Mouse (Mus musculus): ENCODE data around the gene Actn3.
"Not testable (repeated sequence)": the region's sequence is repeated elsewhere in the genome, so short reads cannot be mapped to it uniquely, and the experiment has no call there.

Gene Actn3

GRCm38 (mm10) chr19:4859081-4859480 lies 18.6 kb downstream of the Actn3 start:
- no peak for DNase-seq (ENCODE audit: low spot score in 2 of 2)

GRCm38 (mm10) chr19:4855951-4856350 lies 21.8 kb downstream of the Actn3 start:
- no peak for DNase-seq (ENCODE audit: low spot score in 2 of 2)

GRCm38 (mm10) chr19:4855470-4855820 lies 22.3 kb downstream of the Actn3 start:
- DNase-seq (ENCODE audit: low spot score in 2 of 2): no peak

GRCm38 (mm10) chr19:4854552-4855469 lies 22.9 kb downstream of the Actn3 start, which contains the start of gene Ctsf:
TSS of gene Ctsf (plus strand) at chr19:4855130.
- DNase-seq (ENCODE audit: low spot score in 2 of 2): peak; percentile 69 to 89

GRCm38 (mm10) chr19:4850281-4850680 lies 27.4 kb downstream of the Actn3 start:
- DNase-seq (ENCODE audit: low spot score in 2 of 2): no peak

- no peak for DNase-seq (ENCODE audit: low spot score in 2 of 2)
Observed at GRCm38 (mm10) chr19:4849800-4850199, 27.9 kb downstream of the Actn3 start.

- no peak for DNase-seq (ENCODE audit: low spot score in 2 of 2)
Observed at GRCm38 (mm10) chr19:4847490-4847889, 30.2 kb downstream of the Actn3 start.

GRCm38 (mm10) chr19:4845846-4846245 lies 31.9 kb downstream of the Actn3 start:
- no peak for DNase-seq (ENCODE audit: low spot score in 2 of 2)

- DNase-seq (ENCODE audit: low spot score in 2 of 2): no peak
Observed at GRCm38 (mm10) chr19:4842611-4843010, 35.1 kb downstream of the Actn3 start.

GRCm38 (mm10) chr19:4840848-4841247 lies 36.9 kb downstream of the Actn3 start:
- DNase-seq (ENCODE audit: low spot score in 2 of 2): no peak

GRCm38 (mm10) chr19:4839149-4839548 lies 38.6 kb downstream of the Actn3 start, which contains the start of the genes Ccs and Ccdc87:
TSS of gene Ccs (minus strand) at chr19:4839332.
TSS of gene Ccdc87 (plus strand) at chr19:4839366.
- peak; percentile 95 to 96 for DNase-seq (ENCODE audit: low spot score in 2 of 2)

- no peak for DNase-seq (ENCODE audit: low spot score in 2 of 2)
Observed at GRCm38 (mm10) chr19:4838526-4839140, 39.1 kb downstream of the Actn3 start.

- DNase-seq (ENCODE audit: low spot score in 2 of 2): no peak
Observed at GRCm38 (mm10) chr19:4837049-4837448, 40.7 kb downstream of the Actn3 start.

GRCm38 (mm10) chr19:4836096-4836495 lies 41.6 kb downstream of the Actn3 start:
- DNase-seq (ENCODE audit: low spot score in 2 of 2): no peak

GRCm38 (mm10) chr19:4833977-4834376 lies 43.7 kb downstream of the Actn3 start:
- DNase-seq (ENCODE audit: low spot score in 2 of 2): no peak

GRCm38 (mm10) chr19:4829156-4829555 lies 48.6 kb downstream of the Actn3 start:
- no peak for DNase-seq (ENCODE audit: low spot score in 2 of 2)

GRCm38 (mm10) chr19:4828444-4829114 lies 49.1 kb downstream of the Actn3 start:
- no peak for DNase-seq (ENCODE audit: low spot score in 2 of 2)

GRCm38 (mm10) chr19:4820678-4821303 lies 56.9 kb downstream of the Actn3 start:
- DNase-seq (ENCODE audit: low spot score in 2 of 2): peak in 1 of 2 experiments; percentile 50

GRCm38 (mm10) chr19:4817182-4817835 lies 60.4 kb downstream of the Actn3 start:
- no peak for DNase-seq (ENCODE audit: low spot score in 2 of 2)

GRCm38 (mm10) chr19:4813015-4813414 lies 64.7 kb downstream of the Actn3 start:
- DNase-seq (ENCODE audit: low spot score in 2 of 2): no peak

- DNase-seq (ENCODE audit: low spot score in 2 of 2): not testable (repeated sequence)
Observed at GRCm38 (mm10) chr19:4812334-4812949, 65.3 kb downstream of the Actn3 start.

Measured in urinary bladder, adult 18-20 months (tissue).